Mouse (Mus musculus): ENCODE measurements at regions not wholly inside any gene's neighbourhood (a gene's known extent, or its start where the extent isn't known, plus 50 kb on each side); places are given as distances from the start of the nearest gene placed in this dataset.

- intact Hi-C loops (cut with DNase I; ENCODE audit: low total_unique reads), result no loop called here
- no peak for DNase-seq
Observed at GRCm38 (mm10) chr15:59713965-59714739, 302.3 kb downstream of the 4933412E24Rik start.

GRCm38 (mm10) chr15:59712077-59712752 lies 304.2 kb downstream of the 4933412E24Rik start:
- no peak for DNase-seq
- intact Hi-C loops (cut with DNase I; ENCODE audit: low total_unique reads), result no loop called here

- intact Hi-C loops (cut with DNase I; ENCODE audit: low total_unique reads), result no loop called here
- DNase-seq, result no peak
Observed at GRCm38 (mm10) chr15:59709925-59710324, 306.5 kb downstream of the 4933412E24Rik start.

DNA sequence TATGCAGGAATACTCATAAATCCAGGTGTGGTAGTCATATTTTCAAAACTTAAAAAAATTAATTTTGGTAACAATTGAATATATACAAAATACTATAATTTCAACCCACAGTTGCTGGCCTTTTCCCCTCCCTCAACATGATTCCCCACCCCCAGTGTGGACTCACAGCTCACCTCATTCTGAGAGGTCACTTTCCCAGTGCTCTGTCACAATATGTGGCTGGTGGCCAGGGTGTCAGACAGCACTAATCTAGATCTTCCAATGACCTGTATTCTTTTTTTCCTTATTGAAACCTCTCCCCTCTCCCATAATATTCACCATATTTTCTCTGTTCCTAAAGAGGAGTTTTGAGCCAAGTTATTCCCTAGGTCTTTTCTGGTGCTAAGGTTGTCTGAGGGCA lies 308.0 kb downstream of the 4933412E24Rik start:
- intact Hi-C loops (cut with DNase I; ENCODE audit: low total_unique reads), result no loop called here
- DNase-seq, result no peak

GRCm38 (mm10) chr15:59707081-59707480 lies 309.3 kb downstream of the 4933412E24Rik start:
- intact Hi-C loops (cut with DNase I; ENCODE audit: low total_unique reads), result no loop called here

More at GRCm38 (mm10) chr15:59707081-59707480, 309.3 kb downstream of the 4933412E24Rik start:
- no peak for DNase-seq

All from gastrocnemius, postnatal 14 days (tissue).